ENCODE assay signal across 22 mouse cellular contexts in genomic region chr16:31927412-31927811, GRCm38 (mm10). TPM values are rescaled to one million over a fixed set of nuclear protein-coding genes. Genes with fewer than 3 reads are reported as not detected.
DNase-seq lines count a peak whose midpoint lies in the region; ATAC-seq and TF ChIP-seq lines count a peak whose summit lies in the region.
"Had no signal": no experiment of that assay in that cellular context is flagged by ENCODE, and none has a peak within 500 bp of the region (broad histone marks: within the 10 kb centered on the region; RNA-seq: fewer than 3 reads in every experiment).

No protein-coding gene starts in this region.

- H3K27me3 ChIP-seq in spleen, adult 2 months (ENCODE audit: control insufficient read depth, insufficient read depth, low read length) = no peaks in the 10 kb centered on the region
- H3K27me3 ChIP-seq in CH12.LX (replicated peaks) = no peaks in the 10 kb centered on the region
- H3K27me3 ChIP-seq: Patski had no signal

- no peaks in the 10 kb centered on the region for H3K36me3 ChIP-seq in spleen, adult 2 months (ENCODE audit: control insufficient read depth, insufficient read depth, low read length)
- H3K36me3 ChIP-seq in CH12.LX (replicated peaks in 1 of 2; ENCODE audit: control insufficient read depth in 1 of 2, insufficient read depth in 1 of 2, low read length in 1 of 2) = peaks cover 9 to 42% of the 10 kb centered on the region in 2 experiments
- H3K36me3 ChIP-seq: G1E had no signal

- H3K79me2 ChIP-seq in CH12.LX (replicated peaks; ENCODE audit: control insufficient read depth, extremely low read depth, insufficient read depth, poor library complexity, severe bottlenecking) = peaks cover 4% of the 10 kb centered on the region

- H3K4me2 ChIP-seq in CH12.LX (ENCODE audit: insufficient read depth, low read depth, poor library complexity, severe bottlenecking) = peak overlapping the region; percentile 46

- WGBS in spleen, adult 2 months = 78% methylated on average over 5 of the region's 5 CpGs

- dilution Hi-C loops in CH12.LX (cut with MboI; ENCODE audit: extremely low pct_ligation_motif_present, extremely low pct_unique_long_range_greater_than_20kb, low sequenced_read_pairs) = no loop called here

- peaks cover 39% of the 10 kb centered on the region for H3K9me3 ChIP-seq in CH12.LX (replicated peaks; ENCODE audit: low read length)
- H3K9me3 ChIP-seq: G1E had no signal

- H3K27ac ChIP-seq in spleen, adult 2 months (ENCODE audit: insufficient read depth, low read length) = peak overlapping the region; percentile 57; the same call in 1 of the 2 replicates
- H3K27ac ChIP-seq in CH12.LX (ENCODE audit: insufficient read depth, low read depth) = peak overlapping the region; percentile 17; the same call in 1 of the 2 replicates

- DNase-seq in spleen, adult 2 months (ENCODE audit: low read depth in 1 of 2, low spot score in 2 of 2) = no peak
- no peak for DNase-seq in spleen, postnatal 36 days (ENCODE audit: low spot score in 2 of 2)
- no peak for DNase-seq in CH12.LX (ENCODE audit: extremely low read depth)
- DNase-seq: adrenal gland, adult 2 months; adrenal gland, adult 8-10 months; adrenal gland, postnatal 10 days; adrenal gland, postnatal 14 days; adrenal gland, postnatal 25 days; adrenal gland, postnatal 36 days; B cell, adult 2 months; cerebellum, adult 11 months; cerebellum, adult 11-12 months; cerebellum, adult 18-20 months; cerebellum, adult 2 months had no signal

- TF ChIP-seq POLR2A in spleen, adult 2 months (IDR thresholded peaks at IDR 0.05; ENCODE audit: low read depth, low read length) = no peak
- TF ChIP-seq POLR2A in CH12.LX (IDR thresholded peaks at IDR 0.05; ENCODE audit: low read depth, low read length) = no peak

- no peak for TF ChIP-seq RAD21 in CH12.LX (IDR thresholded peaks at IDR 0.05; ENCODE audit: low read depth, low read length)

- in situ Hi-C loops in CH12.LX (cut with MboI; ENCODE audit: low pct_ligation_motif_present, low pct_unique_long_range_greater_than_20kb, low sequenced_read_pairs) = loop anchor here (5.0 kb wide), 1 partner anchor 175 kb away; no protein-coding TSS in a partner anchor

- no peak for TF ChIP-seq CTCF in spleen, adult 2 months (IDR thresholded peaks at IDR 0.05; ENCODE audit: extremely low read depth, insufficient read depth, insufficient read length, insufficient replicate concordance)
- no peak for TF ChIP-seq CTCF in CH12.LX (conservative IDR thresholded peaks at IDR 0.05 in 1 of 2, IDR thresholded peaks at IDR 0.05 in 1 of 2; ENCODE audit: low read depth in 2 of 2, low read length in 2 of 2)

- H3K4me3 ChIP-seq in spleen, adult 2 months (ENCODE audit: extremely low read depth, insufficient read depth, insufficient read length) = peak overlapping the region; percentile 25; the same call in 1 of the 2 replicates
- peak overlapping the region; percentile 45 to 68 (median 66) for H3K4me3 ChIP-seq in CH12.LX (replicated peaks in 1 of 3; ENCODE audit: low read depth in 2 of 3, low read length in 2 of 3, poor library complexity in 1 of 3)

- H3K4me1 ChIP-seq in spleen, adult 2 months (ENCODE audit: control insufficient read depth, insufficient read depth, insufficient read length) = no peaks in the 10 kb centered on the region
- H3K4me1 ChIP-seq in CH12.LX (ENCODE audit: control insufficient read depth in 1 of 2, insufficient read depth in 2 of 2) = peaks cover 12 to 41% of the 10 kb centered on the region in 2 experiments

- TF ChIP-seq EP300 in CH12.LX (IDR thresholded peaks at IDR 0.05; ENCODE audit: low read length) = peak; percentile 7; the same call in 1 of the 2 replicates

- peak overlapping the region; percentile 28 for H3K9ac ChIP-seq in CH12.LX (ENCODE audit: insufficient read depth, low read depth)

- no peak for ATAC-seq in megakaryocyte, adult 5-6 weeks (ENCODE audit: poor library complexity, severe bottlenecking)
- ATAC-seq: Patski had no signal

TF ChIP-seq in CH12.LX, 34 proteins besides CTCF, POLR2A, EP300 and RAD21:
- TF ChIP-seq E2F4 (IDR thresholded peaks at IDR 0.05; ENCODE audit: insufficient replicate concordance, low read depth, low read length) (no peak), TCF12 (IDR thresholded peaks at IDR 0.05; ENCODE audit: low read depth, low read length) (no peak), ZNF384 (IDR thresholded peaks at IDR 0.05; ENCODE audit: low read depth, low read length) (no peak), MXI1 (IDR thresholded peaks at IDR 0.05; ENCODE audit: low read depth, low read length) (no peak), RCOR1 (conservative IDR thresholded peaks at IDR 0.05; ENCODE audit: low read depth, low read length) (no peak), MAFK (IDR thresholded peaks at IDR 0.05; ENCODE audit: insufficient replicate concordance, low read length) (no peak), JUND (conservative IDR thresholded peaks at IDR 0.05; ENCODE audit: low read depth, low read length) (no peak), MEF2A (IDR thresholded peaks at IDR 0.05; ENCODE audit: borderline replicate concordance, low read depth, low read length) (no peak), ELF1 (IDR thresholded peaks at IDR 0.05; ENCODE audit: low read depth, low read length) (no peak), KAT2A (IDR thresholded peaks at IDR 0.05; ENCODE audit: insufficient replicate concordance, low read length) (no peak), NRF1 (IDR thresholded peaks at IDR 0.05; ENCODE audit: low read depth, low read length) (no peak), SIN3A (IDR thresholded peaks at IDR 0.05; ENCODE audit: low read length) (peak; percentile 67; the same call in 1 of the 2 replicates), MYC (IDR thresholded peaks at IDR 0.05; ENCODE audit: low read depth, low read length) (no peak), POLR2AphosphoS2 (IDR thresholded peaks at IDR 0.05; ENCODE audit: low read depth, low read length) (peak; percentile 24; the same call in 1 of the 2 replicates), PAX5 (IDR thresholded peaks at IDR 0.05; ENCODE audit: low read length) (no peak), CHD1 (IDR thresholded peaks at IDR 0.05; ENCODE audit: low read depth, low read length) (peak; percentile 92), USF2 (conservative IDR thresholded peaks at IDR 0.05; ENCODE audit: low read depth, low read length) (no peak), UBTF (IDR thresholded peaks at IDR 0.05; ENCODE audit: low read depth, low read length) (no peak), ZC3H11A (IDR thresholded peaks at IDR 0.05; ENCODE audit: low read depth, low read length) (no peak), MAX (IDR thresholded peaks at IDR 0.05; ENCODE audit: low read length) (no peak), ETS1 (conservative IDR thresholded peaks at IDR 0.05; ENCODE audit: low read depth, low read length) (no peak), ZKSCAN1 (IDR thresholded peaks at IDR 0.05; ENCODE audit: borderline replicate concordance, low read depth, low read length) (no peak), NELFE (IDR thresholded peaks at IDR 0.05; ENCODE audit: low read depth, low read length) (no peak), TBP (conservative IDR thresholded peaks at IDR 0.05; ENCODE audit: low read depth, low read length) (no peak), ZMIZ1 (IDR thresholded peaks at IDR 0.05; ENCODE audit: low read depth, low read length) (no peak), USF1 (IDR thresholded peaks at IDR 0.05; ENCODE audit: low read depth, low read length) (no peak)

RNA-seq across cellular contexts. Expression of gene Pigz, which starts 6.2 kb away (rescaled TPM):
- 6.9 and 7.8 TPM in 2 replicates for polyA plus RNA-seq in spleen, adult 2 months (2012; rRNA removed)
- total RNA-seq in CH12.LX (2012; rRNA removed) (1.1 and 1.4 TPM in 2 replicates), CH12.LX (2014; rRNA removed) (2.8 and 2.9 TPM in 2 replicates)
- 6.4 and 7.1 TPM in 2 replicates for polyA plus RNA-seq in CH12.LX (2012; ENCODE audit: insufficient read length, low read depth)
- total RNA-seq in megakaryocyte, adult 5-6 weeks (2015) = not detected in 2 replicates
- total RNA-seq in megakaryocyte, adult 5-6 weeks (2017) = 0.41 TPM in 1 of 2 replicates, not detected in the other
- total RNA-seq: adrenal gland, postnatal 25 days had no signal
- polyA plus RNA-seq: G1E had no signal

RNA-seq across cellular contexts. Expression of gene 0610012G03Rik, which starts 20.9 kb away (rescaled TPM):
- polyA plus RNA-seq in spleen, adult 2 months (2012; rRNA removed) = 37.6 and 68.9 TPM in 2 replicates
- total RNA-seq in CH12.LX (2012; rRNA removed) (48.0 and 50.1 TPM in 2 replicates), CH12.LX (2014; rRNA removed) (33.0 and 38.0 TPM in 2 replicates)
- 23.3 and 29.4 TPM in 2 replicates for polyA plus RNA-seq in CH12.LX (2012; ENCODE audit: insufficient read length, low read depth)
- total RNA-seq in megakaryocyte, adult 5-6 weeks (2015) = 23.1 and 23.8 TPM in 2 replicates
- 8.7 and 11.1 TPM in 2 replicates for total RNA-seq in megakaryocyte, adult 5-6 weeks (2017)

RNA-seq across cellular contexts. Expression of gene Ncbp2, which starts 20.9 kb away (rescaled TPM):
- 3.3 and 5.9 TPM in 2 replicates for polyA plus RNA-seq in spleen, adult 2 months (2012; rRNA removed)
- total RNA-seq in CH12.LX (2012; rRNA removed) (85.9 and 102 TPM in 2 replicates), CH12.LX (2014; rRNA removed) (34.9 and 39.1 TPM in 2 replicates)
- polyA plus RNA-seq in CH12.LX (2012; ENCODE audit: insufficient read length, low read depth) = 178 and 250 TPM in 2 replicates
- 18.1 and 20.2 TPM in 2 replicates for total RNA-seq in megakaryocyte, adult 5-6 weeks (2015)
- total RNA-seq in megakaryocyte, adult 5-6 weeks (2017) = 20.0 and 30.1 TPM in 2 replicates

RNA-seq across cellular contexts. Expression of gene Meltf, which starts 48.8 kb away (rescaled TPM):
- polyA plus RNA-seq in spleen, adult 2 months (2012; rRNA removed) = 0.07 and 0.09 TPM in 2 replicates
- total RNA-seq in CH12.LX (2012; rRNA removed) (0.04 TPM in 1 of 2 replicates, not detected in the other), CH12.LX (2014; rRNA removed) (0.05 and 0.09 TPM in 2 replicates)
- polyA plus RNA-seq in CH12.LX (2012; ENCODE audit: insufficient read length, low read depth) = 0.07 and 0.10 TPM in 2 replicates
- total RNA-seq in megakaryocyte, adult 5-6 weeks (2015) = not detected in 2 replicates
- total RNA-seq in megakaryocyte, adult 5-6 weeks (2017) = not detected in 2 replicates
- total RNA-seq: adrenal gland, adult 18-20 months; adrenal gland, adult 2 months; adrenal gland, adult 8-10 months; adrenal gland, postnatal 14 days; adrenal gland, postnatal 25 days; adrenal gland, postnatal 36 days; MEL had no signal
- polyA plus RNA-seq: activated CD4-positive, CD25-positive, alpha-beta regulatory T cell, adult 4 months; C2C12; CD4-positive, CD25-positive, alpha-beta regulatory T cell, adult 4 months; G1E had no signal
